Mouse (Mus musculus): Measurements from ENCODE around the gene Ttc21a.

DNA sequence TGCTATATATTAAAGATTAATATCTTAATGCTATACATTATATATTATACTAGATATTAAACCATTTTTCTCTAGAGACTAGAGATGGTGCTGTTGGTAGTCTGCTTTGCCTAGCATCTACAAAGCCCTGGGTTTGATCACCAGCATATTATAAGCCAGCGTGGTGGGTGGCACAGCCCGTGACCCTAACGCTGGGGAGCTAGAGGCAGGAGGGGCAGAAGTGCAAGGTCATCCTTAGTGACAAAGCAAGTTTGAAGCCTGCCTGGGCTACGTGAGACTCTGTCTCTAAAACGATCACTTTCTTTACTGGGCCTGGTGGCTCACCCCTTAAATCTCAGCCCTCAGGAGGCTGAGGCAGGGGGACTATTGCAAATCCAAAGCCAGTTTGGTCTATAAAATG, 65.5 kb downstream of the Ttc21a start:
- TF ChIP-seq POLR2A (IDR thresholded peaks at IDR 0.05; ENCODE audit: borderline replicate concordance, insufficient read depth, low read length) (no peak), CTCF (IDR thresholded peaks at IDR 0.05; ENCODE audit: borderline replicate concordance, insufficient read depth, low read depth, low read length) (no peak)

Data from cerebellum, adult 2 months (tissue).